Mouse (Mus musculus) left cerebral cortex, adult 18-20 months (tissue): ENCODE results near the gene Gm5938. TPM values are rescaled to one million over a fixed set of nuclear protein-coding genes. Genes with fewer than 3 reads are reported as not detected.

Source experiments
- DNase-seq, 2 experiments: peaks; one replicate each; pipeline ENCODE4 v3.0.0; 2021 to 2022; ENCODE audit warnings: low spot score in 2 of 2, mixed read lengths in 1 of 2
- long read RNA-seq, 2 experiments: library from polyadenylated mRNA; stranded (forward); transcript quantifications; one replicate each; pipeline ENCODE4 v2.0.0; 2021
- total RNA-seq, 2 experiments: library from RNA; stranded (reverse); gene quantifications; 2 replicates each; pipeline ENCODE4 v1.2.3; 2021

Gm5938 gene
- not detected for total RNA-seq
- long read RNA-seq, experiment 1, result 0 reads
- long read RNA-seq, experiment 2, result 0 reads

DNA sequence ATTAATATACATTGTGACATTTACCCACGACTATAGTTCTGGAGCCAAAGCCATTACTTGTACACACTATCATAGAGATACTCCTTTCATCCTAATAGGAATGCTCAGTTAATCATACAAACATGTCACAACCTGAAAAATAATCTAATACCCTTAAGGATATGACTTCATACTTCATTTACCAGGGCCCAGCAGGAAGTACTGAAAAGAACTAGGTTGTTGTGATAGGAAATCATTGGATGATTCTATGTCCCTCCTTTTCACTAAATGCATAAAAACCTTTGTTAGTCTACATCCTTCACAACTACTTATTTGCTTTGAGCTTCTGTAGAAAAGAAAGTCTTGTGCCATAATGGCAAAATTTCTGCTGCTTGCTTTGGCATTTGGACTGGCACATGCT, at the start of gene Gm5938:
Gm5938 (plus strand) TSS at position 301 of the 400 bp plus-strand sequence.
- no peak for DNase-seq

DNA sequence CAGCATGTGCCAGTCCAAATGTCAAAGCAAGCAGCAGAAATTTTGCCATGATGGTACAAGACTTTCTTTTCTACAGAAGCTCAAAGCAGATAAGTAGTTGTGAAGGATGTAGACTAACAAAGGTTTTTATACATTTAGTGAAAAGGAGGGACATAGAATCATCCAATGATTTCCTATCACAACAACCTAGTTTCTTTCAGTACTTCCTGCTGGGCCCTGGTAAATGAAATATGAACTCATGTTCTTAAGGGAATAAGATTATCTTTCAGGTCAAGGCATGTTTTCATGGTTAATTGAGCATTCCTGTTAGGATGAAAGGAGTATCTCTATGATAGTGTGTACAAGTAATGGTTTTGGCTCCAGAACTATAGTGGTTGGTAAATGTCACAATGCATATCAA, 34.0 kb upstream of the Gm5938 start, which contains the start of gene Obp1a:
Obp1a (minus strand) TSS at position 101 of the 400 bp plus-strand sequence.
- DNase-seq, result no peak

Other genes with a start within 250 kb of the Gm5938 start
- not detected for gene 5430402E10Rik, start 200.4 kb upstream of the Gm5938 start, total RNA-seq
- gene Obp1a, start 34.1 kb upstream of the Gm5938 start, total RNA-seq, result not detected
- not detected for gene Obp1b, start 61.3 kb downstream of the Gm5938 start, total RNA-seq
- gene Gm14743, start 120.5 kb downstream of the Gm5938 start, total RNA-seq, result not detected
- gene 4930480E11Rik, start 244.2 kb downstream of the Gm5938 start, total RNA-seq, result not detected